Mouse (Mus musculus) lung, adult 2 months (tissue): ENCODE measurements around the gene Lcn12.

Experiments
- CTCF ChIP-seq: fragments of 200-500 bp; IDR thresholded peaks from 2 replicates; pipeline ENCODE4 v1.5.1; 2011; ENCODE audit warnings: mild to moderate bottlenecking, low read length, control low read depth; ENCODE audit not compliant: insufficient read depth
- POLR2A ChIP-seq: fragments of 200-500 bp; IDR thresholded peaks from 2 replicates; pipeline ENCODE4 v1.6.1; 2011; ENCODE audit warnings: low read depth, mild to moderate bottlenecking, control low read depth, low read length, borderline replicate concordance; ENCODE audit errors: extremely low read depth

DNA sequence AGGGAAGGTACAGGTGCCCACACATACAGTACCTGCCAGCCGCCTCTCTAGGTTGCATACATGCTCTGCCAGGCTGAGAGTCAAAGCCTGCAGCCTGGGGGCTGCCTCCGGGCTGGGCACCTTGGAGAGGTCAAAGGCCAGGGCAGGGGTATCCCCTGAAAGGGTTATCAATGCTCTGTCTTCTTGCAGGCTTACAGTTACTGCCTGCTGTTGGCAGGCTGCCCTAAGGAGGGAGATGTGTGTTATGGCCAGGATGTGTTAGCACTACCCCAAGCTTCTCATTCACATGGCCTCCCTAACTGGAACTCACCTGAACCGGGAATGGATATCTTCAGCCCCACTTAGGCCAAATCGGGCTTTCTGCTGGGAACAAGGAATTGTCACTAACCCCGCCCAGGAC, 33.6 kb downstream of the Lcn12 start:
- TF ChIP-seq POLR2A (no peak), CTCF (no peak)
